In genomic region chr10:61782799-61783611, GRCm38 (mm10) we compare ENCODE assay signal across 8 mouse cellular contexts. TPM values are rescaled to one million over a fixed set of nuclear protein-coding genes. Genes with fewer than 3 reads are reported as not detected.
DNase-seq lines count a peak whose midpoint lies in the region; ATAC-seq and TF ChIP-seq lines count a peak whose summit lies in the region.

No protein-coding gene starts in this region.

- peak overlapping the region; percentile 49; the same call in 1 of the 2 replicates for H3K27ac ChIP-seq in ES-E14 (ENCODE audit: insufficient read depth, low read depth, low read length, poor library complexity, severe bottlenecking)
- peak overlapping the region; percentile 99 for H3K27ac ChIP-seq in forebrain, embryonic 16.5 days (ENCODE audit: low read length)
- H3K27ac ChIP-seq in lung, embryonic 14.5 days (ENCODE audit: low read depth) = peak overlapping the region; percentile 96

- peak; percentile 80 for TF ChIP-seq CTCF in lung, embryonic 14.5 days (IDR thresholded peaks at IDR 0.05; ENCODE audit: low read depth)

- peak overlapping the region; percentile 93 for H3K9ac ChIP-seq in ES-E14 (ENCODE audit: insufficient read depth, low read depth, low read length, poor library complexity, severe bottlenecking)
- peak overlapping the region; percentile 99 for H3K9ac ChIP-seq in forebrain, embryonic 16.5 days (replicated peaks; ENCODE audit: low read depth, low read length)
- peak overlapping the region; percentile 98 for H3K9ac ChIP-seq in lung, embryonic 14.5 days

- H3K4me3 ChIP-seq in ES-E14 (ENCODE audit: insufficient read depth in 1 of 2, low read depth in 1 of 2, low read length in 2 of 2, poor library complexity in 1 of 2, severe bottlenecking in 1 of 2) = peak overlapping the region; percentile 92 to 99
- H3K4me3 ChIP-seq in forebrain, embryonic 16.5 days (replicated peaks; ENCODE audit: low read length) = peak overlapping the region; percentile 89
- peak overlapping the region; percentile 87 for H3K4me3 ChIP-seq in lung, embryonic 14.5 days (ENCODE audit: low read depth, low read length)

- peak; percentile 72 for ATAC-seq in forebrain, embryonic 16.5 days
- peak; percentile 46 for ATAC-seq in lung, embryonic 14.5 days (ENCODE audit: insufficient read depth)

- no peaks in the 10 kb centered on the region for H3K36me3 ChIP-seq in ES-E14 (ENCODE audit: control insufficient read depth, insufficient read depth, low read length, poor library complexity, severe bottlenecking)
- no peaks in the 10 kb centered on the region for H3K36me3 ChIP-seq in forebrain, embryonic 16.5 days (ENCODE audit: control insufficient read depth, insufficient read depth)
- 0 out of 2 replicates have a peak, but pooled peaks cover 5% of the 10 kb centered on the region for H3K36me3 ChIP-seq in lung, embryonic 14.5 days (ENCODE audit: insufficient read depth)

- under 1% methylated on average over 70 of the region's 74 CpGs for WGBS in forebrain, embryonic 16.5 days
- WGBS in lung, embryonic 14.5 days = 1% methylated on average over 72 of the region's 74 CpGs

- H3K9me3 ChIP-seq in ES-E14 (ENCODE audit: control insufficient read depth, insufficient read depth, low read depth, low read length) = no peaks in the 10 kb centered on the region
- H3K9me3 ChIP-seq in forebrain, embryonic 16.5 days (ENCODE audit: control insufficient read depth, low read length) = no peaks in the 10 kb centered on the region
- no peaks in the 10 kb centered on the region for H3K9me3 ChIP-seq in lung, embryonic 14.5 days (ENCODE audit: low read depth, low read length)

- in situ Hi-C loops in ES-E14 (cut with MboI; ENCODE audit: low sequenced_read_pairs in 2 of 2, unreplicated experiment in 2 of 2) = no loop called here

- peak; percentile 81 for DNase-seq in ES-E14 (ENCODE audit: low read depth, low spot score)
- DNase-seq in cerebellum, adult 11 months = peak; percentile 66
- DNase-seq in heart, postnatal 4 days = peak; percentile 78
- peak; percentile 50 for DNase-seq in layer of hippocampus, adult 9-11 months
- DNase-seq in lung, embryonic 14.5 days = peak; percentile 86
- DNase-seq in ovary, postnatal 14 days (ENCODE audit: low spot score) = peak; percentile 53
- peak; percentile 55 to 69 for DNase-seq in urinary bladder, postnatal 4 days (ENCODE audit: low spot score in 2 of 2)

- peaks cover 2 to 4% of the 10 kb centered on the region in 2 experiments; a peak in 3 of 4 replicates for H3K4me1 ChIP-seq in ES-E14 (ENCODE audit: control insufficient read depth in 2 of 2, insufficient read depth in 2 of 2, low read length in 2 of 2, poor library complexity in 1 of 2)
- peaks cover 12% of the 10 kb centered on the region for H3K4me1 ChIP-seq in forebrain, embryonic 16.5 days (replicated peaks; ENCODE audit: control insufficient read depth, insufficient read depth, low read length)
- H3K4me1 ChIP-seq in lung, embryonic 14.5 days (ENCODE audit: insufficient read depth) = peaks cover 3% of the 10 kb centered on the region

- H3K27me3 ChIP-seq in forebrain, embryonic 16.5 days (replicated peaks; ENCODE audit: control insufficient read depth, insufficient read depth, low read length) = no peaks in the 10 kb centered on the region
- no peaks in the 10 kb centered on the region for H3K27me3 ChIP-seq in lung, embryonic 14.5 days (ENCODE audit: insufficient read depth, low read length)

- peak overlapping the region; percentile 56 for H3K4me2 ChIP-seq in forebrain, embryonic 16.5 days (ENCODE audit: low read length)
- peak overlapping the region; percentile 61 for H3K4me2 ChIP-seq in lung, embryonic 14.5 days

TF ChIP-seq in ES-E14, 5 proteins besides CTCF, POLR2A, EP300 and RAD21:
- no peak for TF ChIP-seq MAFK (IDR thresholded peaks at IDR 0.05; ENCODE audit: insufficient read depth, low read depth, low read length)
- TF ChIP-seq HCFC1 (IDR thresholded peaks at IDR 0.05; ENCODE audit: borderline replicate concordance, insufficient read depth, low read length) = 0 out of 2 replicates have a peak, but pooled peaks have one; percentile 18
- no peak for TF ChIP-seq CHD2 (IDR thresholded peaks at IDR 0.05; ENCODE audit: low read depth, low read length)

RNA-seq across cellular contexts. Expression of gene H2afy2, which starts 0.9 kb away (rescaled TPM):
- 18.7 and 25.7 TPM in 2 replicates for total RNA-seq in ES-E14 (2012; rRNA removed)
- 301 and 306 TPM in 2 replicates for polyA plus RNA-seq in forebrain, embryonic 16.5 days (2015; fragmentation: Nextera tagmentation; extraction: Ambion mirVana)
- total RNA-seq in heart, postnatal 4 days (2021) = 10 to 100 TPM; 22.8 to 24.4 TPM
- 132 and 142 TPM in 2 replicates for polyA plus RNA-seq in lung, embryonic 14.5 days (2014; fragmentation: Nextera tagmentation; extraction: Ambion mirVana)

Comparison
In these comparisons a context has a peak if more than half of its experiments do, and no peak if none do; other contexts are left out.
1. Peak in every context shown above with its lines: DNase-seq, ATAC-seq, H3K4me3 ChIP-seq and H3K27ac ChIP-seq.
2. H3K27ac ChIP-seq: peak in every context shown above with its lines; median percentile 99 in forebrain, embryonic 16.5 days; 96 in lung, embryonic 14.5 days; 49 in ES-E14.